Mouse (Mus musculus) megakaryocyte-erythroid progenitor cell, adult 5 weeks (primary cell): Measurements from ENCODE around the gene Dock2. TPM values are rescaled to one million over a fixed set of nuclear protein-coding genes. Genes with fewer than 3 reads are reported as not detected.

ENCODE experiments used
- polyA plus RNA-seq: library from polyadenylated mRNA; stranded (reverse); fragments of >175 nt; gene quantifications from 2 replicates; pipeline ENCODE4 v1.2.3, GENCODE M21; 2012

Gene Dock2
- polyA plus RNA-seq: 34.8 and 44.5 TPM in 2 replicates

GRCm38 (mm10) chr11:34783587-34784043, at the start of gene Dock2:
Gene Dock2 (minus strand): TSS chr11:34783892.

GRCm38 (mm10) chr11:34314534-34315379, 468.9 kb downstream of the Dock2 start, which contains the start of gene Fam196b:
Gene Fam196b (plus strand): TSS chr11:34314822.

DNA sequence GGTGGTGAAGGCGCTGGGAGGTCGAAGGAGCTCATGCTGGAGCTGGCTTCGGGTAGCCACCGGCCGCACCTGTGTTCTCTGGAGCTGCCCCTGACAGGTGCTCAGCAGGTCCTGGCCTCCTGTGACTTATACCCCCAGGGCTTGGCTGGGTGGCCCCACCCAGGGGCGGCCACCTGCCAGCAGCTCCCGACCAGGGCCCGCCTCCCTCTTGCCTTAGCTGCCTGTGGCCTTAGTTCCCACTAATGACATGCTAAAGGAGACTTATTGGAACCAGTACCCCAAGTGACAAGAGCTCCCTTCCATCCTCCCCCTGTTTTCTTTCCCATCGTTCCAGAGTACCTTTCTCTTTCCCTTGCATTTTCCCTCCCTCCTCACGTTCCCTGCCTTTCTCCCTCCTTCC, 575.7 kb downstream of the Dock2 start, which contains the start of gene Foxi1:
TSS of gene Foxi1 (minus strand) at position 101 of the 400 bp plus-strand sequence.

Other genes starting within 250 kb of the Dock2 start
- gene Spdl1, start 49.7 kb upstream of the Dock2 start, polyA plus RNA-seq: 1.2 and 1.4 TPM in 2 replicates